Mouse (Mus musculus) kidney, postnatal 0 days (tissue): ENCODE measurements around the gene Slc27a5. TPM values are rescaled to one million over a fixed set of nuclear protein-coding genes. Genes with fewer than 3 reads are reported as not detected.

Experiments used
- ATAC-seq: fragments of 200-750 bp; cut with Nextera tagmentation; replicated peaks from 2 replicates; pipeline ENCODE4 v1.8.0; 2017; ENCODE audit warnings: low read depth, moderate number of reproducible peaks, moderate TSS enrichment, moderate library complexity; ENCODE audit not compliant: low FRiP score
- DNase-seq: peaks from one replicate; pipeline ENCODE4 v3.0.0-alpha.2; 2016; ENCODE audit warnings: low spot score
- H3K27ac ChIP-seq: fragments of 300-500 bp; sonication (generic); 2 replicates; pipeline ENCODE4 v1.5.1; 2014; ENCODE audit warnings: mild to moderate bottlenecking
- H3K27me3 ChIP-seq: fragments of 300-500 bp; sonication (generic); 2 replicates; pipeline ENCODE4 v1.6.1; 2014; ENCODE audit warnings: low read length, mixed read lengths; ENCODE audit not compliant: insufficient read depth
- H3K36me3 ChIP-seq: fragments of 300-500 bp; sonication (generic); 2 replicates; pipeline ENCODE4 v1.6.1; 2014; ENCODE audit warnings: low read length, mixed read lengths; ENCODE audit not compliant: insufficient read depth
- H3K4me1 ChIP-seq: fragments of 300-500 bp; sonication (generic); replicated peaks from 2 replicates; pipeline ENCODE4 v1.6.1; 2014; ENCODE audit warnings: antibody characterized with exemption, low read length, mixed read lengths; ENCODE audit not compliant: insufficient read depth
- H3K4me2 ChIP-seq: fragments of 300-500 bp; sonication (generic); 2 replicates; pipeline ENCODE4 v1.6.1; 2014; ENCODE audit warnings: mild to moderate bottlenecking, low read length, moderate library complexity, mixed read lengths
- H3K4me3 ChIP-seq: fragments of 300-500 bp; sonication (generic); replicated peaks from 2 replicates; pipeline ENCODE4 v1.5.1; 2014; ENCODE audit warnings: low read depth, low read length
- H3K9ac ChIP-seq: fragments of 300-500 bp; sonication (generic); 2 replicates; pipeline ENCODE4 v1.6.1; 2014; ENCODE audit warnings: low read depth, low read length
- H3K9me3 ChIP-seq: fragments of 300-500 bp; sonication (generic); replicated peaks from 2 replicates; pipeline ENCODE4 v1.6.1; 2016; ENCODE audit warnings: low read length, inconsistent platforms, mixed read lengths
- CTCF ChIP-seq: IDR thresholded peaks from 2 replicates; pipeline ENCODE4 v1.5.1; 2016; ENCODE audit warnings: antibody characterized with exemption, low read depth, mild to moderate bottlenecking, moderate library complexity
- WGBS: fragments of 180-500 bp; shearing (Covaris S2); extraction: QIAGEN DNeasy Blood & Tissue Kit; methylation state at CpG from one replicate; pipeline ENCODE4 v1.1.7; 2014; 5-methylcytosine and 5-hydroxymethylcytosine counted together
- polyA plus RNA-seq: library from polyadenylated mRNA; unstranded; fragments of >200 nt; fragmentation: Nextera tagmentation; extraction: Ambion mirVana; gene quantifications from 2 replicates; pipeline ENCODE4 v1.2.1, GENCODE M21; 2015

Gene Slc27a5
- polyA plus RNA-seq, 1 experiment from 2014 or later: 0.07 TPM

DNA sequence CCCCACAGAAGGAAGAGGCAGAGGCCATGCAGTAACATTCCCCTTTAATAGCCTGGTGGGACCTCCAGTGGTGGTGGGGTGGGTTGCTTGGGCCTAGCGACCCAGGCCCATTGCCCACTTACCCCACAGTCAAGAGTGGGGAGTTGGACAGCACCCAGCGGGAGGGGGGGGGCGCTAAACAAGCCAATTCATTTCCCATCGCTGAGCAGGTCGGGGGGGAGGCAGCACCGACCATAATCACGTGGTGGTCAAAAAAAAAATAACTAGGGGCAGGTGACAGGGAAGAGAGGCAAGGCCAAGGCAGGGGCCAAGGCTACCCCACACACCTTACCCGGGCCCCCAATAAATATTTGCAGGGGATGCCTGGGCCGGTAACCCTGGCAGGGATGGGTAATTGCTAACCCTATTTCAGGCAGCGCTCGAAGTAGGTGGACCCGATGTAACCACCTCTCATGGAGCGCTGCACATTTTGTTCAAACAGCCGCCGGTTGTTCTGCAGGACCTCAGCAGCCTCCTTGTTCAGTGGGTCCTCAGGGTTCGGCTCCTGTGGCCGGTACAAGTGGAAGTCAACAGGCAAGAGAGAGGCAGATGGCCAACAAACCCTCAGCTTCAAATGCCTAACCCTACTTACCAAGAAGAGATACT is 37.3 kb upstream of the Slc27a5 start:
- H3K27ac ChIP-seq: peak overlapping the region; percentile 92; the same call in 1 of the 2 replicates
- ATAC-seq (no peak), DNase-seq (no peak)
- H3K9me3 ChIP-seq: no peaks in the 10 kb centered on the region
- no peaks in the 10 kb centered on the region for H3K27me3 ChIP-seq
- peak overlapping the region; percentile 76; the same call in 1 of the 2 replicates for H3K4me2 ChIP-seq
- 81% methylated on average over 17 of the region's 17 CpGs for WGBS
- H3K4me3 ChIP-seq: no peak overlapping the region
- peaks cover 24% of the 10 kb centered on the region for H3K4me1 ChIP-seq
- H3K9ac ChIP-seq: peak overlapping the region; percentile 38; the same call in 1 of the 2 replicates
- peaks cover 33% of the 10 kb centered on the region for H3K36me3 ChIP-seq
- TF ChIP-seq CTCF: no peak

DNA sequence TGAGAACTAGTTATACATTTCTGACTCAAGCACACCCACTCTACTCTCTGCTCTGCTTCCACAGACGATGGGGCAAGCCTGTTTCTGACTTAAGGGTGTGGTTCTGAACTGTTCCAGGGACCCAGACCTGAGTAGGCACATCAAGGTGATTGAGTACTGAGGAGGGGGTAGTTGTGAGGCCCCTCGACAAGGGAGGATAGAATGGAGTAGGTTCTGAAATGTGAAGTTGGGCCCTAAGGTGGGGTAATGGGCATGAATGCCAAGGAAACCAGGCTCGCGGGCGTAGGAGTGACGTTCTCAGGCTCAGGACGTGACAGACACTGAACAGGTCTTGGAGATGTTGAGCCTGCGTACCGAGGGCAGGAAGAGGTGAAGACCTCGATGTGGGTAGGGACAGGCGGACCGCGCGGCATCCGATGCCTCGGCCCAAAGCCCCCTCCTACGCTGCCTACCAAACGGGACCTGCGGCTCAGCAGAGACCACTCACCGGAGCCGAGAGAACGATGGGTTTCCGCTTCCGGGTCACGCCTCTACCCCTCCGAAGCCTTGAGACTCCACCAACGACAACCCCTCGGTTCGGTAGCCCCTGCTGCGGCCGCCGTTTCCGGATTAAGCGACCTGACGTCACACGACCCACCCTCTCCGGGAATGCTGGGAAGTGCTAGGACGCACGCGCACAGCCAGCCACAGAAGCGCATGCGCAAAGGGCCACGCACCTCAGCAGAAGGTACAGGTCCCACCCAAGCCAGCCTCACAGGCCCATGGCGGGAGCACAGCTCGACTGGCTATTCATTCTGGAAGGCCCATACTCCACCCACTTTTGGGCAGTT is 36.4 kb upstream of the Slc27a5 start, which contains the start of gene Chmp2a:
Gene Chmp2a, minus strand, starts transcription at position 660 of the 830 bp plus-strand sequence.
- Histone ChIP-seq H3K9me3 (no peaks in the 10 kb centered on the region), H3K4me3 (peak within 1 kb of the TSS; percentile 52), H3K36me3 (peaks cover 43% of the 10 kb centered on the region), H3K9ac (peak within 1 kb of the TSS; percentile 79), H3K4me2 (peak within 1 kb of the TSS; percentile 76), H3K27me3 (no peaks in the 10 kb centered on the region), H3K27ac (peak within 1 kb of the TSS; percentile 92), H3K4me1 (peaks cover 24% of the 10 kb centered on the region)
- WGBS: under 1% methylated on average over 45 of the region's 45 CpGs
- peak; percentile 81 for ATAC-seq
- DNase-seq: peak; percentile 99
- TF ChIP-seq CTCF: no peak

DNA sequence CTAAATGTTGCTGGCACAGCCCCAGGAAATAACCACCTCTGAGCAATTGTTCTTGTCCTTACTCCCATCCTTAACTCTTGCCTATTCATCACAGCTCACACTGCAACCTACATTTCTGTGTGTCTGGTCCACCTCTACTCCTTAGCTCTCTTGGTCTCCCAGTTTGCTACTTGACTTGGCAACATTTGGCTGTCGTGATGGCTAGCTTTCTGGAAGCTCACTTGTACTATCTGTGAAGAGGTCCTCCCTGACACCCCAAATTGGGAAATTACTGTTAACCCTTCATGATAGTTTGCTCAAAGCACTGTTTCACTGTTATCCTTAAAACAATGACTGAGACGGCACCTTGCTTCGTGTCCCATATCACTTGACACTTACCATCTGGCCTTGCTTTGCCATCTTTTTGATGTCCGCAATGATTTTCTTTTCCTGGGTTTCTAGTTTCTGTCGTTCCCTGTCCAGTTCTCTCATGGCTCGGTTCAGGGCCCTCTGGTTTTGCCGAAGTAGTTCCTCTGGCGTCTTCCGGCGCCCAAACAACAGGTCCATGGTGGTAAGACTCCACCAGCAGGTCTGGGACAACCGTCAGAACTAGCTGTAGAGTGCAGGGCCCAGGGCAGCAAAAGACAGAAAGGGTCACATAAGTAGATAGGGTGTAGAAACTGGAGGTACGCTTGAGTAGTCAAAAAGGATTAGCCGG is 35.6 kb upstream of the Slc27a5 start:
- H3K4me3 ChIP-seq: peak overlapping the region; percentile 52
- WGBS: 32% methylated on average over 13 of the region's 13 CpGs
- H3K9ac ChIP-seq: peak overlapping the region; percentile 79
- peaks cover 16% of the 10 kb centered on the region for H3K4me1 ChIP-seq
- ATAC-seq (no peak), DNase-seq (no peak)
- H3K27me3 ChIP-seq: no peaks in the 10 kb centered on the region
- H3K9me3 ChIP-seq: no peaks in the 10 kb centered on the region
- H3K36me3 ChIP-seq: peaks cover 51% of the 10 kb centered on the region
- no peak for TF ChIP-seq CTCF
- peak overlapping the region; percentile 92 for H3K27ac ChIP-seq
- peak overlapping the region; percentile 76 for H3K4me2 ChIP-seq

DNA sequence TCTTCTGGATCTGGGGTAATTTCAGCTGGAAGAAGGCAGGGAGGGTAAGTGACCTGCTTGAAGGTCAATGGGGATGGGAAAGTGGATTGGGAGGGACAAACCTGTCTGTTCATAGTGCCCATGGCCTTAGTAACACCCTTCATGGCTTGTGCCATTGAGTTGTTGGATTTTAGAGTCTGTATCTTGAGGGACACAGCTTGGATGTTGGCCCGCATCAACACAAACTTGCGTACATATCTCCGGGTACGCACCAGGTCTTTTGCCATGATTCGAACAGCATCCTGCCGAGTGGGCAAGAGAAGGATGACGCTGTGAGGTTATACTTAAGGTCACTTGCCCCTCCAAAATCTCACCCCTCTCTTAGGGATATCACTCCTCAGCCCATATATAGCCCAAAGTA is 34.5 kb upstream of the Slc27a5 start:
- Histone ChIP-seq H3K4me1 (peaks cover 15% of the 10 kb centered on the region), H3K27ac (no peak overlapping the region), H3K9ac (no peak overlapping the region), H3K36me3 (peaks cover 61% of the 10 kb centered on the region), H3K4me3 (no peak overlapping the region), H3K4me2 (no peak overlapping the region), H3K9me3 (no peaks in the 10 kb centered on the region), H3K27me3 (no peaks in the 10 kb centered on the region)
- TF ChIP-seq CTCF: no peak
- ATAC-seq (no peak), DNase-seq (no peak)
- WGBS: 85% methylated on average over 7 of the region's 7 CpGs

GRCm38 (mm10) chr7:13031983-13032382 is 34.0 kb upstream of the Slc27a5 start:
- Histone ChIP-seq H3K4me2 (no peak overlapping the region), H3K9ac (no peak overlapping the region), H3K4me1 (peaks cover 15% of the 10 kb centered on the region), H3K4me3 (no peak overlapping the region), H3K27ac (no peak overlapping the region), H3K36me3 (peaks cover 67% of the 10 kb centered on the region), H3K9me3 (no peaks in the 10 kb centered on the region), H3K27me3 (no peaks in the 10 kb centered on the region)
- ATAC-seq: no peak
- no peak for DNase-seq
- no peak for TF ChIP-seq CTCF
- WGBS: 81% methylated on average over 2 of the region's 2 CpGs

- WGBS: 77% methylated on average over 5 of the region's 5 CpGs
- H3K27me3 ChIP-seq: no peaks in the 10 kb centered on the region
- H3K4me3 ChIP-seq: no peak overlapping the region
- peaks cover 69% of the 10 kb centered on the region for H3K36me3 ChIP-seq
- H3K4me1 ChIP-seq: peaks cover 13% of the 10 kb centered on the region
- no peak overlapping the region for H3K9ac ChIP-seq
- DNase-seq (peak; percentile 58), ATAC-seq (no peak)
- peak; percentile 58; the same call in 1 of the 2 replicates for TF ChIP-seq CTCF
- no peak overlapping the region for H3K27ac ChIP-seq
- H3K9me3 ChIP-seq: no peaks in the 10 kb centered on the region
- H3K4me2 ChIP-seq: no peak overlapping the region
Measured at GRCm38 (mm10) chr7:13031069-13031468, 33.1 kb upstream of the Slc27a5 start.
